Mouse (Mus musculus): ENCODE results near the gene Ucn. TPM values are rescaled to one million over a fixed set of nuclear protein-coding genes. Genes with fewer than 3 reads are reported as not detected.

Ucn gene
- polyA plus RNA-seq, 1 experiment = not detected

DNA sequence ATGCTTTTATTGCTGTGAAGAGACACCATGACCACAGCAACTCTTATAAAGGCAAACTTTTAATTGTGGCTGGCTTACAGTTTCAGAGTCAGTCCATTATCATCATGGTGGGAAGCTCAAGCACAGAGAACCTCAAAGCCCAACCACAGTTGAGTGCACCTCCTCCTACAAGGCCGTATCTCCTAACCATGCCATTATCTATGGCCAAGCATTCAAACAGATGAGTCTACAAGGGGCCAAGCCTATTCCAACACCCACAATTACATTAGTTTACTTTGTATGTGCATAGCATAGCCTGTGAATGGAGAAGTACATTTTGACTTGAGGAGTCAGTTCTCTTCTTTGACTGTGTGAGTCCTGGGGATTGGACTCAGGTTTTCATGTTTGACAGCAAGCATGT is 26.2 kb upstream of the Ucn start:
- Histone ChIP-seq H3K36me3 (ENCODE audit: control insufficient read depth, insufficient read depth, low read length) (peaks cover 70% of the 10 kb centered on the region), H3K27ac (ENCODE audit: insufficient read depth, low read depth, low read length) (no peak overlapping the region), H3K4me1 (ENCODE audit: control insufficient read depth, insufficient read depth, insufficient read length, low read length) (no peaks in the 10 kb centered on the region; the same call in 1 of the 2 replicates), H3K4me3 (ENCODE audit: low read depth, low read length) (no peak overlapping the region), H3K27me3 (ENCODE audit: control insufficient read depth, insufficient read depth, low read length) (no peaks in the 10 kb centered on the region)
- WGBS = 95% methylated on average over 1 of the region's 1 CpGs
- no peak for TF ChIP-seq CTCF (IDR thresholded peaks at IDR 0.05; ENCODE audit: extremely low read depth, insufficient read length, insufficient replicate concordance, low read depth, low read length)
- TF ChIP-seq POLR2A (IDR thresholded peaks at IDR 0.05; ENCODE audit: low read depth, low read length) = no peak

DNA sequence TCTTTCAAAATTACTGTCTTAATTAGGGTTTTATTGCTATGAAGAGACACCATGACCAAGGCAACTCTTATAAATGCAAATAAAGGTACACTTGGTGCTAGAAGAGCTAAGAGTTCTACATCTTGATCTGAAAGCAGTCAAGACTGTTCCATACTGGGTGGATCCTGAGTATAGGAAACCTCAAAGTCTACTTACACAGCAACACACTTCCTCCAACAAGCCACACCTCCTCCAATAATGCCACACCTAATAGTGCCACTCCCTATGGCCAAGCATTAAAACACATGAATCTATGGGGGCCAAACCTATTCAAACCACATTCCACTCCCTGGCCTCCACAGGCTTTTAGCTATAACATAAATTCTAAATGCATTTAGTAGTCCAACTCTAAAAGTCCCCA is 23.8 kb upstream of the Ucn start:
- no peaks in the 10 kb centered on the region for H3K27me3 ChIP-seq (ENCODE audit: control insufficient read depth, insufficient read depth, low read length)
- H3K27ac ChIP-seq (ENCODE audit: insufficient read depth, low read depth, low read length) = no peak overlapping the region
- H3K4me1 ChIP-seq (ENCODE audit: control insufficient read depth, insufficient read depth, insufficient read length, low read length) = no peaks in the 10 kb centered on the region; the same call in 1 of the 2 replicates
- peaks cover 69% of the 10 kb centered on the region for H3K36me3 ChIP-seq (ENCODE audit: control insufficient read depth, insufficient read depth, low read length)
- no peak overlapping the region for H3K4me3 ChIP-seq (ENCODE audit: low read depth, low read length)
- TF ChIP-seq CTCF (IDR thresholded peaks at IDR 0.05; ENCODE audit: extremely low read depth, insufficient read length, insufficient replicate concordance, low read depth, low read length) (no peak), POLR2A (IDR thresholded peaks at IDR 0.05; ENCODE audit: low read depth, low read length) (no peak)

GRCm38 (mm10) chr5:31154152-31154553 is 15.5 kb upstream of the Ucn start, which contains the start of gene Mpv17:
Mpv17 (minus strand) TSS chr5:31154251.
- no peak for TF ChIP-seq CTCF (IDR thresholded peaks at IDR 0.05; ENCODE audit: extremely low read depth, insufficient read length, insufficient replicate concordance, low read depth, low read length)
- TF ChIP-seq POLR2A (IDR thresholded peaks at IDR 0.05; ENCODE audit: low read depth, low read length) = peak; percentile 84
- under 1% methylated on average over 19 of the region's 19 CpGs for WGBS
- no peaks in the 10 kb centered on the region for H3K27me3 ChIP-seq (ENCODE audit: control insufficient read depth, insufficient read depth, low read length)
- H3K4me1 ChIP-seq (ENCODE audit: control insufficient read depth, insufficient read depth, insufficient read length, low read length) = peaks cover 4% of the 10 kb centered on the region; the same call in 1 of the 2 replicates
- H3K36me3 ChIP-seq (ENCODE audit: control insufficient read depth, insufficient read depth, low read length) = peaks cover 26% of the 10 kb centered on the region
- peak within 1 kb of the TSS; percentile 98 for H3K4me3 ChIP-seq (ENCODE audit: low read depth, low read length)
- H3K27ac ChIP-seq (ENCODE audit: insufficient read depth, low read depth, low read length) = 0 out of 2 replicates have a peak within 1 kb of the TSS, but pooled peaks have one; percentile 38

DNA sequence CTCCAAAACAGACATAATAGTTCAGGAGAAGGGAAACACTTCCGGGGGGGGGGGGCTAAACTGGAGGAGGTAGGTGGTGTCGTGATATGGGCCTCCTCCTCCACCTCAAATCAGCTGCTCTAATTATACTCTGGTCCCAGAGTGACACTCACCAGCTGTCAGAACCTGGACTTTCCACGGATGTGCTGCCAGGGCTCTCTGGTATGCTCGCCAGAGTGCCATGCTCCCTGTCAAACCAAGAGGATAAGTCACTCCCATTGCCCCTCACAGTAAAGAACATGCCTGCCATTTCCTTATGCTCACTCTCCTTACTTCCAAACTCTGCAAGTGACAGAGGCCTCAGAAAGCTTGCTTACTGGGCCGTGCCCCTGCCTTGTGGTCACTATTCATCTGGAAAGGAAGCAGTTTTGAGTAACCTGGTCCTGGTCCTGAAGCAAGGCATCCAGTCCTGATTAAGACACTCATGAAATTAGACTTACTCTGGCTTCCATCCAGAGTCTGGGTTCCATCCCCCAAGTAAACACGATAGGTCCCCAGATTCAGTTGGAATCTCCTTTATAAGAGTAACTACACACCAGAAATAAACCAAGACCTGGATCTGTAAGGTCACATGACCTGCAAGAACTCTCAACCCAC is 15.0 kb upstream of the Ucn start:
- 15% methylated on average over 6 of the region's 6 CpGs for WGBS

DNA sequence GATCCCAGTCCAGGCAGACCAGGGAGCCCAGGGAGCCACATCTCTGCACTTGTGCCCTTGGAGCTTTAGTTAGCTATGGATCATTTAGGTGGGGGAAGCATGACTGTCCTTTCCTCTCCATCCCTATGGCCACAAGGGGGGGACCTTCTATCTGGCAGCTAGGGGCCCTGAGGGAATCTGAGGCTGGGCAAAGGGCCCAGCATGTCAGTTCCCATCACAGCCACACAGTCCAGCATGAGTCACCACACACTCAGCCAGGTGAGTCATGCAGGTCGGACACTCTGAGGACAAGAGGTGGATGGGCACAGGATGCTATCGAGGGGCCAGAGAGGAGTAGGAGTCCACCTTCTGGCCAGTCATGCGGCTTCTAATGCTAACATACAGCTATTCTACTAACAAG is 13.1 kb upstream of the Ucn start:
- Histone ChIP-seq H3K36me3 (ENCODE audit: control insufficient read depth, insufficient read depth, low read length) (peaks cover 3% of the 10 kb centered on the region; the same call in 1 of the 2 replicates), H3K27me3 (ENCODE audit: control insufficient read depth, insufficient read depth, low read length) (no peaks in the 10 kb centered on the region), H3K4me1 (ENCODE audit: control insufficient read depth, insufficient read depth, insufficient read length, low read length) (peaks cover 4% of the 10 kb centered on the region; the same call in 1 of the 2 replicates), H3K4me3 (ENCODE audit: low read depth, low read length) (no peak overlapping the region), H3K27ac (ENCODE audit: insufficient read depth, low read depth, low read length) (no peak overlapping the region)
- WGBS = 65% methylated on average over 3 of the region's 3 CpGs
- TF ChIP-seq CTCF (IDR thresholded peaks at IDR 0.05; ENCODE audit: extremely low read depth, insufficient read length, insufficient replicate concordance, low read depth, low read length) (no peak), POLR2A (IDR thresholded peaks at IDR 0.05; ENCODE audit: low read depth, low read length) (no peak)

More for the DNA sequence above, 15.0 kb upstream of the Ucn start:
- Histone ChIP-seq H3K36me3 (ENCODE audit: control insufficient read depth, insufficient read depth, low read length) (peaks cover 20% of the 10 kb centered on the region), H3K27ac (ENCODE audit: insufficient read depth, low read depth, low read length) (0 out of 2 replicates have a peak overlapping the region, but pooled peaks have one; percentile 10), H3K4me3 (ENCODE audit: low read depth, low read length) (peak overlapping the region; percentile 98), H3K27me3 (ENCODE audit: control insufficient read depth, insufficient read depth, low read length) (no peaks in the 10 kb centered on the region), H3K4me1 (ENCODE audit: control insufficient read depth, insufficient read depth, insufficient read length, low read length) (peaks cover 4% of the 10 kb centered on the region; the same call in 1 of the 2 replicates)
- TF ChIP-seq POLR2A (IDR thresholded peaks at IDR 0.05; ENCODE audit: low read depth, low read length) (no peak), CTCF (IDR thresholded peaks at IDR 0.05; ENCODE audit: extremely low read depth, insufficient read length, insufficient replicate concordance, low read depth, low read length) (no peak)

DNA sequence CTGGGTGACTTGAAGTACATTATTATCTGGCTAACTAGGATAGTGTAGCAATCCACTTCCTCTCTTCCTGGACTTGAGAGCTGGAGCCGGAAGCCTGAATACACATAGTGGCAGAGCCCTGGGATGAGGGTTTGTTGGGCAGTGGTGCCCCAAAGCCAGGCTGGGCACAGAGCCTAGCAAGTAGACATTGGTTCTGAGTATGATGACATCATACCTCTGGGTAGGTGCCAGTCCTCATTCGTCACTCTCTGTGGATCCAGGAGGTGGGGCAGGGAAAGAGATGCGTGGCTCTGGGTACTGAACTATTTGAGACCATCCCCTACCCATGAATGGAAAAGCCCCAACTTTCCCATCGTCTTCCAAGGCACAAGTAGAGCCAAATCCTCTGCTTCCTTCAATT is 11.2 kb upstream of the Ucn start:
- Histone ChIP-seq H3K4me3 (ENCODE audit: low read depth, low read length) (no peak overlapping the region), H3K36me3 (ENCODE audit: control insufficient read depth, insufficient read depth, low read length) (peaks cover 5% of the 10 kb centered on the region; the same call in 1 of the 2 replicates), H3K27ac (ENCODE audit: insufficient read depth, low read depth, low read length) (no peak overlapping the region), H3K27me3 (ENCODE audit: control insufficient read depth, insufficient read depth, low read length) (no peaks in the 10 kb centered on the region), H3K4me1 (ENCODE audit: control insufficient read depth, insufficient read depth, insufficient read length, low read length) (peaks cover 4% of the 10 kb centered on the region; the same call in 1 of the 2 replicates)
- 84% methylated on average over 4 of the region's 4 CpGs for WGBS
- TF ChIP-seq POLR2A (IDR thresholded peaks at IDR 0.05; ENCODE audit: low read depth, low read length) (no peak), CTCF (IDR thresholded peaks at IDR 0.05; ENCODE audit: extremely low read depth, insufficient read length, insufficient replicate concordance, low read depth, low read length) (no peak)

- no peak for TF ChIP-seq POLR2A (IDR thresholded peaks at IDR 0.05; ENCODE audit: low read depth, low read length)
- no peak for TF ChIP-seq CTCF (IDR thresholded peaks at IDR 0.05; ENCODE audit: extremely low read depth, insufficient read length, insufficient replicate concordance, low read depth, low read length)
- H3K4me1 ChIP-seq (ENCODE audit: control insufficient read depth, insufficient read depth, insufficient read length, low read length) = 0 out of 2 replicates have a peak, but pooled peaks cover 3% of the 10 kb centered on the region
- H3K36me3 ChIP-seq (ENCODE audit: control insufficient read depth, insufficient read depth, low read length) = peaks cover 3% of the 10 kb centered on the region; the same call in 1 of the 2 replicates
- no peak overlapping the region for H3K27ac ChIP-seq (ENCODE audit: insufficient read depth, low read depth, low read length)
- 14% methylated on average over 9 of the region's 9 CpGs for WGBS
- peaks cover 45% of the 10 kb centered on the region for H3K27me3 ChIP-seq (ENCODE audit: control insufficient read depth, insufficient read depth, low read length)
- H3K4me3 ChIP-seq (ENCODE audit: low read depth, low read length) = no peak overlapping the region
Measured at GRCm38 (mm10) chr5:31138968-31139425, 368 bp upstream of the Ucn start.
